Mouse (Mus musculus) retina, postnatal 1 day (tissue): ENCODE measurements at regions not wholly inside any gene's neighbourhood (a gene's known extent, or its start where the extent isn't known, plus 50 kb on each side); places are given as distances from the start of the nearest gene placed in this dataset.
"Not testable (repeated sequence)": the region's sequence is repeated elsewhere in the genome, so short reads cannot be mapped to it uniquely, and the experiment has no call there.

Experiments
- DNase-seq: peaks from one replicate; pipeline ENCODE4 v3.0.0-alpha.2; 2012

GRCm38 (mm10) chr5:102123285-102123684 is 53.6 kb upstream of the Wdfy3 start:
- DNase-seq = peak; percentile 85

- peak; percentile 64 for DNase-seq
Observed at GRCm38 (mm10) chr5:102126737-102127136, 57.0 kb upstream of the Wdfy3 start.

- no peak for DNase-seq
Observed at GRCm38 (mm10) chr5:102147991-102148390, 78.3 kb upstream of the Wdfy3 start.

GRCm38 (mm10) chr5:102149481-102150129 is 79.9 kb upstream of the Wdfy3 start:
- peak; percentile 87 for DNase-seq

GRCm38 (mm10) chr5:102159621-102160020 is 89.9 kb upstream of the Wdfy3 start:
- DNase-seq = no peak

- DNase-seq = no peak
Observed at GRCm38 (mm10) chr5:102167981-102168380, 98.3 kb upstream of the Wdfy3 start.

GRCm38 (mm10) chr5:102171808-102172207 is 102.1 kb upstream of the Wdfy3 start:
- DNase-seq = peak; percentile 42

- DNase-seq = peak; percentile 20
Observed at GRCm38 (mm10) chr5:102180250-102180649, 110.5 kb upstream of the Wdfy3 start.

GRCm38 (mm10) chr5:102188951-102189350 is 119.2 kb upstream of the Wdfy3 start:
- DNase-seq = not testable (repeated sequence)

- no peak for DNase-seq
Observed at GRCm38 (mm10) chr5:102206456-102206855, 136.7 kb upstream of the Wdfy3 start.

- DNase-seq = peak; percentile 89
Observed at GRCm38 (mm10) chr5:102206953-102207352, 137.2 kb upstream of the Wdfy3 start.

- DNase-seq = peak; percentile 19
Observed at GRCm38 (mm10) chr5:102213145-102213544, 143.4 kb upstream of the Wdfy3 start.

- peak; percentile 79 for DNase-seq
Observed at GRCm38 (mm10) chr5:102227131-102227530, 157.4 kb upstream of the Wdfy3 start.

GRCm38 (mm10) chr5:102242614-102243013 is 172.9 kb upstream of the Wdfy3 start:
- DNase-seq = no peak

- no peak for DNase-seq
Observed at GRCm38 (mm10) chr5:102244706-102245105, 175.0 kb upstream of the Wdfy3 start.

- DNase-seq = no peak
Observed at GRCm38 (mm10) chr5:102248747-102249146, 179.0 kb upstream of the Wdfy3 start.

- DNase-seq = no peak
Observed at GRCm38 (mm10) chr5:102251076-102251475, 181.4 kb upstream of the Wdfy3 start.

GRCm38 (mm10) chr5:102253786-102254185 is 184.1 kb upstream of the Wdfy3 start:
- peak; percentile 48 for DNase-seq

- no peak for DNase-seq
Observed at GRCm38 (mm10) chr5:102257104-102257503, 187.4 kb upstream of the Wdfy3 start.

- DNase-seq = no peak
Observed at GRCm38 (mm10) chr5:102261621-102262020, 191.9 kb upstream of the Wdfy3 start.

GRCm38 (mm10) chr5:102266451-102266850 is 196.7 kb upstream of the Wdfy3 start:
- DNase-seq = peak; percentile 20

- no peak for DNase-seq
Observed at GRCm38 (mm10) chr5:102267150-102267549, 197.4 kb upstream of the Wdfy3 start.

GRCm38 (mm10) chr5:102269204-102269603 is 199.5 kb upstream of the Wdfy3 start:
- no peak for DNase-seq

- no peak for DNase-seq
Observed at GRCm38 (mm10) chr5:102275621-102276020, 205.6 kb upstream of the Arhgap24 start.

- DNase-seq = no peak
Observed at GRCm38 (mm10) chr5:102287131-102287530, 194.1 kb upstream of the Arhgap24 start.
